Mouse (Mus musculus) ES-E14 (cell line): ENCODE measurements around the gene Ncoa7.

ENCODE experiments used
- CHD2 ChIP-seq: IDR thresholded peaks from 2 replicates; pipeline ENCODE4 v1.6.1; 2014; ENCODE audit warnings: mild to moderate bottlenecking, low read depth, low read length, inconsistent platforms
- HCFC1 ChIP-seq: IDR thresholded peaks from 2 replicates; pipeline ENCODE4 v1.6.1; 2012; ENCODE audit warnings: low read length, inconsistent platforms, borderline replicate concordance; ENCODE audit not compliant: insufficient read depth
- MAFK ChIP-seq: IDR thresholded peaks from 2 replicates; pipeline ENCODE4 v1.6.1; 2014; ENCODE audit warnings: mild to moderate bottlenecking, low read depth, low read length, inconsistent platforms; ENCODE audit not compliant: insufficient read depth
- ZC3H11A ChIP-seq: IDR thresholded peaks from 2 replicates; pipeline ENCODE4 v1.6.1; 2012; ENCODE audit warnings: low read depth, mild to moderate bottlenecking, inconsistent platforms, low read length, borderline replicate concordance
- ZNF384 ChIP-seq: IDR thresholded peaks from 2 replicates; pipeline ENCODE4 v1.6.1; 2012; ENCODE audit warnings: low read depth, low read length, inconsistent platforms

DNA sequence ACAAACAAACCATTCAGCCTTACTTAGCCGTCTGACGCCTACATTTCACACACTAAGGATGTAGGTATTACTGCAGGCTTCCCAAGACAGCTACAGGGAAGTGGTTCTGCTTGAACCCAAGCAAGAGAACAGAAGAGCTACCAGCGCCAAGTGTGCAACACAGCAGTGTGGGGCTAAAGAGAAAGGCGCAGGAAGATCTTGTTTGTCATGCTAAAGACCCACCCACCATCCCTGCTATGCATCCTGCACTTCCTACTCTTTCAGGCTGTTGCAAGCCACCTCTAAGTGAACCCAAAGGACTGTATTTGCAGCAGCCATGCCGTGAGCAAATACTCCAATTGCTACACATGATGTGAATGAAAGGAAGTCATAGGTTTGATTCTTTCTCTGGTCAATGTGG, 29.9 kb downstream of the Ncoa7 start:
- TF ChIP-seq MAFK (no peak), HCFC1 (no peak), CHD2 (no peak), ZNF384 (no peak), ZC3H11A (no peak)
